Mouse (Mus musculus) intestine, embryonic 16.5 days (tissue): ENCODE data around the gene Hus1b. TPM values are rescaled to one million over a fixed set of nuclear protein-coding genes. Genes with fewer than 3 reads are reported as not detected.

Experiments used
- polyA plus RNA-seq: library from polyadenylated mRNA; unstranded; fragments of >200 nt; fragmentation: Nextera tagmentation; extraction: Ambion mirVana; gene quantifications from 2 replicates; pipeline ENCODE4 v1.2.1, GENCODE M21; 2015

Gene Hus1b
- polyA plus RNA-seq, 1 experiment from 2014 or later = not detected

Other genes starting within 250 kb of the Hus1b start
- 0.06 and 0.09 TPM in 2 replicates for gene Irf4, start 198.5 kb downstream of the Hus1b start, polyA plus RNA-seq
- 21.4 and 22.1 TPM in 2 replicates for gene Exoc2, start 26.3 kb upstream of the Hus1b start, polyA plus RNA-seq
- 0.20 TPM in 1 of 2 replicates, not detected in the other for gene Gm5447, start 26.4 kb upstream of the Hus1b start, polyA plus RNA-seq